Mouse (Mus musculus) G1E (cell line): ENCODE measurements around the gene Gin1.

Experiments used
- CTCF ChIP-seq: IDR thresholded peaks from 2 replicates; pipeline ENCODE4 v1.5.1; 2012; ENCODE audit warnings: low read depth, low read length, inconsistent platforms, mixed read lengths
- GATA1 ChIP-seq: IDR thresholded peaks from 2 replicates; pipeline ENCODE4 v1.6.1; 2012; ENCODE audit warnings: borderline replicate concordance, low read length, inconsistent platforms, mixed read lengths
- GATA2 ChIP-seq: IDR thresholded peaks from 2 replicates; pipeline ENCODE4 v1.6.1; 2012; ENCODE audit warnings: low read depth, low read length, inconsistent platforms, borderline replicate concordance
- POLR2AphosphoS5 ChIP-seq: IDR thresholded peaks from 2 replicates; pipeline ENCODE4 v1.6.1; 2012; ENCODE audit warnings: low read depth, low read length, inconsistent platforms; ENCODE audit not compliant: insufficient replicate concordance
- TAL1 ChIP-seq: conservative IDR thresholded peaks from 2 replicates; pipeline ENCODE4 v1.6.1; 2012; ENCODE audit warnings: low read depth, low read length, inconsistent platforms, mixed read lengths

- TF ChIP-seq CTCF (no peak), GATA2 (no peak), GATA1 (no peak), POLR2AphosphoS5 (no peak), TAL1 (no peak)
Observed at GRCm38 (mm10) chr1:97726730-97727129, 43.2 kb upstream of the Gin1 start.
